Mouse (Mus musculus) liver, embryonic 13.5 days (tissue): ENCODE measurements around the gene Khdrbs1. TPM values are rescaled to one million over a fixed set of nuclear protein-coding genes. Genes with fewer than 3 reads are reported as not detected.
"Not testable (repeated sequence)": the region's sequence is repeated elsewhere in the genome, so short reads cannot be mapped to it uniquely, and the experiment has no call there.

Experiments
- ATAC-seq: fragments of 200-750 bp; cut with Nextera tagmentation; 2 replicates; pipeline ENCODE4 v1.8.0; 2017; ENCODE audit warnings: low read depth, mild to moderate bottlenecking, moderate number of reproducible peaks, moderate library complexity
- DNase-seq: peaks from one replicate; pipeline ENCODE4 v3.0.0; 2022
- H3K27ac ChIP-seq: fragments of 300-500 bp; sonication (generic); 2 replicates; pipeline ENCODE4 v1.5.1; 2015; ENCODE audit warnings: moderate library complexity, mild to moderate bottlenecking, inconsistent platforms
- H3K27me3 ChIP-seq: fragments of 300-500 bp; sonication (generic); 2 replicates; pipeline ENCODE4 v1.6.1; 2015; ENCODE audit warnings: mild to moderate bottlenecking, inconsistent platforms
- H3K36me3 ChIP-seq: fragments of 300-500 bp; sonication (generic); 2 replicates; pipeline ENCODE4 v1.6.1; 2015; ENCODE audit warnings: mild to moderate bottlenecking, inconsistent platforms
- H3K4me1 ChIP-seq: fragments of 300-500 bp; sonication (generic); replicated peaks from 2 replicates; pipeline ENCODE4 v1.6.1; 2015; ENCODE audit warnings: inconsistent platforms
- H3K4me2 ChIP-seq: fragments of 300-500 bp; sonication (generic); 2 replicates; pipeline ENCODE4 v1.6.1; 2015; ENCODE audit warnings: inconsistent platforms, mild to moderate bottlenecking, moderate library complexity
- H3K4me3 ChIP-seq: fragments of 300-500 bp; sonication (generic); replicated peaks from 2 replicates; pipeline ENCODE4 v1.5.1; 2015; ENCODE audit warnings: mild to moderate bottlenecking, inconsistent platforms
- H3K9ac ChIP-seq: fragments of 300-500 bp; sonication (generic); 2 replicates; pipeline ENCODE4 v1.6.1; 2015; ENCODE audit warnings: mild to moderate bottlenecking, inconsistent platforms
- H3K9me3 ChIP-seq: fragments of 300-500 bp; sonication (generic); replicated peaks from 2 replicates; pipeline ENCODE4 v1.6.1; 2016; ENCODE audit warnings: inconsistent platforms
- WGBS: fragments of 180-500 bp; shearing (Covaris S2); methylation state at CpG from one replicate; pipeline ENCODE4 v1.1.7; 2015; ENCODE audit not compliant: insufficient replicate concordance; 5-methylcytosine and 5-hydroxymethylcytosine counted together
- polyA plus RNA-seq: library from polyadenylated mRNA; unstranded; fragments of >200 nt; fragmentation: Nextera tagmentation; extraction: Ambion mirVana; gene quantifications from 2 replicates; pipeline ENCODE4 v1.2.1, GENCODE M21; 2015

The Khdrbs1 gene
- polyA plus RNA-seq, 1 experiment from 2014 or later: 37.6 TPM

DNA sequence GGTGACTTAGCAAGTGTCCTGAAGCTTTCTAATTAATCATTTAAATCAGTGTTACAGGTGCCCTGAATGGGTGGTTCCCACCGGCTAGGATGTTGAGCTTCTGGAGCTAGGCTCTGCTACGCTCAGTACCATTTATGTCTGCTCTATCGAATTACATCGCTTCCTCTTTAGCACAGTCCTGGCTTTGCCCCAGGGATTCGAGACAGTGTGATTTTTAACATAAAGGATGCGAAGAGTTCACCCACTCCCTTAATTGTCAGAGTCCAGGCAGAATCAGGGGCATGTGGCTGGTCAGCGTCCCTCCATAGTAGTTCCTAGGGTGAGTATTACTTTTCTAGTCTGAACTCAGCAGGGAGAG, 29.2 kb upstream of the Khdrbs1 start:
- 22% methylated on average over 7 of the region's 7 CpGs for WGBS

DNA sequence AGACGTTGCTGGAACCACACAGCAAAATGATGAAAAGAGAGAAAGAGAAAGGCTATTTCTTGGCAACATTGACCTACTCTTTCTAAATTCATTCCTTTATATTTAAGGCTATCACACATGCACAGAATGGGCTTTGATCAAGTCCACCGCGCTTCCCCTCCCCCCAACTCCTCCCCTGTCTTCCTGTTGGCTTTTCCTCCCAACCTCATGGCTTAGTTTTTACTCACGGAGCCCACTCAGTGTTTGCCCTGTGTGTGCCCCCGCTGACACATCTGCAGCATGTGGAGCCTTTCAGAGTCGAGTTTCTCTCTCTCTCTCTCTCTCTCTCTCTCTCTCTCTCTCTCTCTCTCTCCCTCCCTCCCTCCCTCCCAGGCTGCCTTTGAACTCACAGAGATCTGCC, 28.5 kb upstream of the Khdrbs1 start:
- no peak overlapping the region for H3K4me3 ChIP-seq
- H3K4me1 ChIP-seq: peaks cover 14% of the 10 kb centered on the region
- ATAC-seq: no peak
- no peaks in the 10 kb centered on the region for H3K9me3 ChIP-seq
- 30% methylated on average over 6 of the region's 6 CpGs for WGBS
- DNase-seq: no peak
- H3K9ac ChIP-seq: no peak overlapping the region
- peaks cover 22% of the 10 kb centered on the region for H3K27me3 ChIP-seq
- H3K36me3 ChIP-seq: no peaks in the 10 kb centered on the region
- no peak overlapping the region for H3K27ac ChIP-seq
- H3K4me2 ChIP-seq: no peak overlapping the region

More for the DNA sequence above, 29.2 kb upstream of the Khdrbs1 start:
- no peaks in the 10 kb centered on the region for H3K9me3 ChIP-seq
- H3K27ac ChIP-seq: no peak overlapping the region
- peaks cover 14% of the 10 kb centered on the region for H3K4me1 ChIP-seq
- H3K9ac ChIP-seq: no peak overlapping the region
- no peak for DNase-seq
- H3K4me3 ChIP-seq: no peak overlapping the region
- peak overlapping the region; percentile 28 for H3K4me2 ChIP-seq
- no peak for ATAC-seq
- H3K36me3 ChIP-seq: no peaks in the 10 kb centered on the region
- peaks cover 22% of the 10 kb centered on the region for H3K27me3 ChIP-seq

DNA sequence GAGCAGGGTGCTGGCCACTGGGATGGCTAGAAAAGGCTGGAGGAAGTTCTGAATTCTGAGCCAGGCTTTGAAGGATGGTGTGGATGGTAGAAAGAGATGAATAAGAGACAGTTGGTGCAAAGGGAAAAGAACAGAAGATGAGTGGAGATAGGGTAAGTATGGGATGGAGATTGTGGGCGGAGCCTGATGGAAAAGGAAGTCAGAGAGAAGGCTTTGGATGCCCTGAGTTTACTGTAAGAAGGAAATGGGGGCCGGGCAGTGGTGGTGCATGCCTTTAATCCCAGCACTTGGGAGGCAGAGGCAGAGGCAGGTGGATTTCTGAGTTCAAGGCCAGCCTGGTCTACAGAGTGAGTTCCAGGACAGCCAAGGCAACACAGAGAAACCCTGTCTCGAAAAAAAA, 26.6 kb upstream of the Khdrbs1 start:
- 23% methylated on average over 3 of the region's 3 CpGs for WGBS

DNA sequence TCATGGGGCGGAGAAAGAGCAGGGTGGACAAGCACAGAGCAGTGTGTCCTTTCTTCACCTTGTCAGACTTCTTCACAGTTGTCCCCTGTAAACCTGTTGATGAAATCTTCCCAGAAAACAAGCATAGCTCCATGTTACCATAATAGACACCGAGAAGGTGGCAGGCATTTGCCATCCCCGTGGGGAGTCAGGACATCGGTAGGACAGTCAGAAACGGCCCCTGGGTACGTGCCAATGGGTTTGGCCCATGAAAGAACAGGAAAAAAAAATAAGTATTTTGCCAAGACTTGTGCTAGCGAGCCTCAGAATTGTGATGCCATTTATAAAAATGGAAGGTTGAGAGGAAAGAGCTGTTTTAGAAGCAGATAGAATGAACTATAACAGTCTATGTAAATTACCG, 25.7 kb upstream of the Khdrbs1 start:
- H3K9ac ChIP-seq: no peak overlapping the region
- no peak for ATAC-seq
- peaks cover 18% of the 10 kb centered on the region for H3K27me3 ChIP-seq
- H3K36me3 ChIP-seq: no peaks in the 10 kb centered on the region
- DNase-seq: no peak
- no peaks in the 10 kb centered on the region for H3K9me3 ChIP-seq
- H3K4me1 ChIP-seq: peaks cover 14% of the 10 kb centered on the region
- no peak overlapping the region for H3K4me2 ChIP-seq
- no peak overlapping the region for H3K4me3 ChIP-seq
- H3K27ac ChIP-seq: no peak overlapping the region
- 76% methylated on average over 8 of the region's 8 CpGs for WGBS

More for the DNA sequence above, 26.6 kb upstream of the Khdrbs1 start:
- Histone ChIP-seq H3K4me1 (peaks cover 14% of the 10 kb centered on the region), H3K27me3 (peaks cover 22% of the 10 kb centered on the region)
- not testable (repeated sequence) for H3K4me2 ChIP-seq, H3K4me3 ChIP-seq, H3K9ac ChIP-seq, H3K36me3 ChIP-seq, ATAC-seq, DNase-seq, H3K9me3 ChIP-seq, H3K27ac ChIP-seq

DNA sequence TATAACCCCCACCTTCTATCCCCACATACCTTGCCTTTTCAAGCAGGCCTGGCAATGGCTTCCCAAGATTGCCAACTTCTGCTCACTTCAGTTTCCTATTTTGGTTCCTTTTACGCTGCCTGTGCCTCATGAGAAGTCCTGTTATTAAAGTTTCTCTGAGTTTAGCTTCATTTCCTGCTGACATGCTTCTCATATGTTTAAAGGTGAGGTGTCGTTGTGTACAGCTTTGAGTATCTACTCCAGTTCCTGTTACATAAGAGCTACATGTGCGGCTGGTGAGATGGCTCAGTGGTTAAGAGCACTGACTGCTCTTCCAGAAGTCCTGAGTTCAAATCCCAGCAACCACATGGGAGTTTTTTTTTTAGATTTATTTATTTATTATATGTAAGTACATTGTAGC, 23.2 kb upstream of the Khdrbs1 start:
- no peaks in the 10 kb centered on the region for H3K9me3 ChIP-seq
- H3K27me3 ChIP-seq: no peaks in the 10 kb centered on the region
- WGBS: 61% methylated on average over 3 of the region's 3 CpGs
- no peak overlapping the region for H3K9ac ChIP-seq
- H3K4me1 ChIP-seq: no peaks in the 10 kb centered on the region
- H3K4me2 ChIP-seq: no peak overlapping the region
- no peaks in the 10 kb centered on the region for H3K36me3 ChIP-seq
- DNase-seq (no peak), ATAC-seq (no peak)
- H3K27ac ChIP-seq: no peak overlapping the region
- H3K4me3 ChIP-seq: no peak overlapping the region

DNA sequence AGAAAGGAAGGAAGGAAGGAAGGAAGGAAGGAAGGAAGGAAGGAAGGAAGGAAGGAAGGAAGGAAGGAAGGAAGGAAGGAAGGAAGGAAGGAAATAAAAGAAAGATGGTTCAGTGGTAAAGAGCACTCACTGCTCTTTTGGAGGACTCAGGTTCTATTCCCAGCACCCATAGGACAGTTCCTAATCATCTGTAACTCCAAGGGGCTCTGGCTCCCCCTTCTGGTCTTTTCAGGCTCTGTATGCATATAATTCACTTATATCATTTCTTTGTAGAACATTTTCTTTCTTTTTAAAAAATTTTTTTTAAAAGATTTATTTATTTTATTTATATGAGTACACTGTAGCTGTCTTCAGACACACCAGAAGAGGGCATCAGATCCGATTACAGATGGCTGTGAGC, 20.4 kb upstream of the Khdrbs1 start:
- not testable (repeated sequence) for H3K4me1 ChIP-seq, H3K4me2 ChIP-seq, H3K9me3 ChIP-seq, H3K36me3 ChIP-seq, ATAC-seq, H3K9ac ChIP-seq, DNase-seq, H3K4me3 ChIP-seq, H3K27ac ChIP-seq, H3K27me3 ChIP-seq
- WGBS: 63% methylated on average over 1 of the region's 1 CpGs

DNA sequence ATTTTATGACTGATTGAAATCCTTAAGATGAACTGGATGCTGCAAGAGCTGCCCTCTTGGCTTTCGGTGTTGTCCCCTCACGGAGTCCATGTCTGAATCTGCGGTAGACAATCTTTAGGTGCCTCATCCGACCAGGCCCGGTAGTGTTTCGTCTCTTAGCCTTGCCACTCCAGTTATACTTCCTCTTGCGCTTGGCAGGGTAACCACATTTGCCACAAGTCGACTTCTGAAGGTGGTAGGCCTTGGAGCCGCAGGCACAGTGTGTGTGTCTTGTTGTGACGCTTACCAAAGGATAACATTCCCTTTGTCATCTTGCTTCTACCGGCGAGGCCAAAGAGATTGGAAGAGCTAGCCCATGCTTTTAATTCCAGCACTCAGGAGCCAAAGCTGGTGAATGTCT, 19.5 kb upstream of the Khdrbs1 start:
- Histone ChIP-seq H3K9ac (no peak overlapping the region), H3K27me3 (no peaks in the 10 kb centered on the region), H3K4me2 (no peak overlapping the region), H3K27ac (no peak overlapping the region), H3K4me1 (no peaks in the 10 kb centered on the region), H3K9me3 (no peaks in the 10 kb centered on the region), H3K36me3 (no peaks in the 10 kb centered on the region), H3K4me3 (no peak overlapping the region)
- WGBS: 31% methylated on average over 12 of the region's 12 CpGs
- DNase-seq (no peak), ATAC-seq (no peak)

DNA sequence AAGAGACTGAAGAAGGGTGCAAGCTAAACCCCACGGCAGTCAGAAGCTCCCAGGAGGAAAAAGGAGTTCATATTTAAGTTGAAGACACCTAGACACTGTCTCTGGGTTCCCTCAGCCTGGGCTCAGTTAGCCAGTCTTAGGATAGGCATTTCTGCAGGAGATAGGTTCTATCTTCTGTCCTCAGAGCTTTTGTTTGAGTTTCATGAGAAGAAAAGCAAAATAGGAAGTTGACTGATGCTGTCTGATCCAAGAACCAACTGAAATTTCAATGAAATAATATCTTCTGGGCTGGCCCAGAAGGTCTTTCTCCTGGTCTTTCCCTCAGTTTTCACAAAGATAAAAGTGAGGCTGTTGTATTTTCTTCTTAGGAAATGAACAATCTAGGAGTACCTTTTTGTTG, 13.4 kb upstream of the Khdrbs1 start:
- ATAC-seq: no peak
- WGBS: 65% methylated on average over 1 of the region's 1 CpGs
- Histone ChIP-seq H3K36me3 (no peaks in the 10 kb centered on the region), H3K9me3 (no peaks in the 10 kb centered on the region), H3K4me1 (0 out of 2 replicates have a peak, but pooled peaks cover 9% of the 10 kb centered on the region), H3K4me2 (no peak overlapping the region), H3K4me3 (no peak overlapping the region), H3K9ac (no peak overlapping the region), H3K27me3 (0 out of 2 replicates have a peak, but pooled peaks cover 8% of the 10 kb centered on the region), H3K27ac (no peak overlapping the region)
- DNase-seq: no peak

DNA sequence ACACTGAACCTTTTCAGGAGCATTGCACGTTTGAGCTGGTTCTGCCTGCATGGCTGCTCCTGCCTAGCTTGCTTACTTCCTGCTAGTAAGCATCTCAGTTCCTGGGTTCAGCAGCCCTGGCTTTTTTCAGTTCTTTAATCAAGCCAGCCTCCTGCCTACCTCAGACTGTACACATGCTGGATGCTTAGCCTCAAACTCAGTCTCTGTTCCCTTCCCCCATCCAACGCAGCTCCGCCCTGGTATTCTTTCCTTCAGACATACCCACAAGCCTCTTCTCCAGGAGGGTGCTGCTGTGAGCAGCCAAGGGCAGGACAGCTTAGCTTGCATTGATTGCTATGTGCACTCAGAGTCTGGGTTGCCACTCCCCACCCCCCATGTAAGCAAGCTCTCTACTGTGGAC, 12.6 kb upstream of the Khdrbs1 start:
- no peaks in the 10 kb centered on the region for H3K36me3 ChIP-seq
- H3K9ac ChIP-seq: no peak overlapping the region
- H3K27ac ChIP-seq: no peak overlapping the region
- DNase-seq: no peak
- H3K9me3 ChIP-seq: no peaks in the 10 kb centered on the region
- 0 out of 2 replicates have a peak, but pooled peaks cover 10% of the 10 kb centered on the region for H3K4me1 ChIP-seq
- WGBS: 40% methylated on average over 3 of the region's 3 CpGs
- H3K27me3 ChIP-seq: 0 out of 2 replicates have a peak, but pooled peaks cover 10% of the 10 kb centered on the region
- no peak overlapping the region for H3K4me2 ChIP-seq
- ATAC-seq: no peak
- no peak overlapping the region for H3K4me3 ChIP-seq

DNA sequence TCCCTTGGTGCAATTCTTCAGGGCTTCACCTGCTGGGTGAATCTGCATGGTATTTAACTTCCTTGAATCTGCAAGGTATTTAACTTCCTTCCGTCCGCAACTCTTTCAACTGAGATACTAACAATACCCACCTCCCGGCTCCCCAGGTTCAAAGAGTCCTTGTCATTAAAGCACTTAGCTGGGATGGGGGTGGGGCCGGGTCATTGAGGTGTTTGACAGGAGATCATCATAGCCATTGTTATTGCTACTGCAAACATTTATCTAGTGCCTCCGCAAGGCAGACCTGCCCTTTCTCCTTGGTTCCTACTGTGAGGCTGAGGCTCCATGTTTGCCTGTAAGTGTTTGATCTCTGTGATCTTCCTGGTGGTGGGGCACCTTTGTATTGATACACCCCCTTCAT, 8.3 kb upstream of the Khdrbs1 start:
- no peak overlapping the region for H3K9ac ChIP-seq
- H3K4me3 ChIP-seq: no peak overlapping the region
- no peaks in the 10 kb centered on the region for H3K36me3 ChIP-seq
- H3K4me2 ChIP-seq: no peak overlapping the region
- H3K4me1 ChIP-seq: 0 out of 2 replicates have a peak, but pooled peaks cover 10% of the 10 kb centered on the region
- DNase-seq (no peak), ATAC-seq (no peak)
- WGBS: 54% methylated on average over 5 of the region's 5 CpGs
- H3K9me3 ChIP-seq: no peaks in the 10 kb centered on the region
- H3K27ac ChIP-seq: no peak overlapping the region
- 0 out of 2 replicates have a peak, but pooled peaks cover 10% of the 10 kb centered on the region for H3K27me3 ChIP-seq

DNA sequence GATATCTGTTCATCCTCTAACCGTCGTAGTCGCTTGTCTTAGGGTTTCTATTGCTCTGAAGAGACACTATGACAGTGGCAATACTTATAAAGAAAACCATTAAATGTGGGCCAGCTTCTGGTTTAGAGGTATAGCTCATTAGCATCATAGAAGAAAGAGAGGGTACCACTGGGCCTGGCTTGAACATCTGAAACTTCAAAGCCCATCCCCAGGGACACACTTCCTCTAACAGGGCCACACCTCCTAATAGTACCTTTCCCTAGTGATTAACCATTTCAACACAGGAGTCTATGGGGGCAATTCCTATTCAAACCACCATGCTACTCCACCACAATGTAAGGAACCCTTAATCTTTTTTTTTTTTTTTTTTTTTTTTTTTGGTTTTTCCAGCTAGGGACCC, 4.5 kb upstream of the Khdrbs1 start:
- WGBS: 84% methylated on average over 3 of the region's 3 CpGs
- Histone ChIP-seq H3K27ac (no peak overlapping the region), H3K4me1 (peaks cover 17% of the 10 kb centered on the region), H3K4me2 (no peak overlapping the region), H3K27me3 (0 out of 2 replicates have a peak, but pooled peaks cover 4% of the 10 kb centered on the region), H3K4me3 (no peak overlapping the region), H3K9ac (no peak overlapping the region), H3K36me3 (no peaks in the 10 kb centered on the region), H3K9me3 (no peaks in the 10 kb centered on the region)
- DNase-seq (no peak), ATAC-seq (no peak)

DNA sequence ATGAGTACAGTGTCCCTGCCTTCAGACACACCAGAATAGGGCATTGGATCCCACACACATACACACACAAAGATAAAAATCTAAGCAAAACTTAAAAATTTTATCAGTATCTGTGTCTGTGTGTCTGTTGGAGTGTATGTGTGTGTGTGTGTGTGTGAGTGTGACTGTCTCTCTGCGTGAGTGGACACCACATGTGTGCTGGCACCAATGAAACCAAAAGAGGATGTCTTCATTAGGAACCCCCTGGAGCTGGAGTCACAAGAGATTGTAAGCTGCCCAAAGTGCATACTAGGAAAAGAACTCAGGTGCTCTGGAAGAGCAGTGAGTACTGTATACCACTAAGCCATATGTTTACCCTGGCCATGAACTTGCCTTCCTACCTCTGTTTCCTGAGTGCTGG, 4.0 kb upstream of the Khdrbs1 start:
- Histone ChIP-seq H3K4me1 (peaks cover 17% of the 10 kb centered on the region), H3K4me3 (no peak overlapping the region), H3K9ac (no peak overlapping the region), H3K36me3 (no peaks in the 10 kb centered on the region), H3K4me2 (no peak overlapping the region), H3K27me3 (0 out of 2 replicates have a peak, but pooled peaks cover 4% of the 10 kb centered on the region), H3K9me3 (no peaks in the 10 kb centered on the region), H3K27ac (no peak overlapping the region)
- WGBS: 50% methylated on average over 1 of the region's 1 CpGs
- no peak for ATAC-seq
- no peak for DNase-seq
